Mouse (Mus musculus) MEL (cell line): ENCODE results near the gene F10. TPM values are rescaled to one million over a fixed set of nuclear protein-coding genes. Genes with fewer than 3 reads are reported as not detected.

ENCODE experiments used
- DNase-seq: peaks from one replicate; pipeline ENCODE4 v3.0.0; 2011; ENCODE audit warnings: low read depth, low spot score
- H3K27ac ChIP-seq: 2 replicates; pipeline ENCODE4 v1.5.1; 2012; ENCODE audit warnings: low read depth, mild to moderate bottlenecking, control low read depth, low read length, moderate library complexity; ENCODE audit not compliant: control insufficient read depth
- H3K27me3 ChIP-seq, 2 experiments: fragments of 150-350 bp in 1 of 2; sonication (generic) in 1 of 2; 2 replicates each; pipeline ENCODE4 v1.6.1; 2012; ENCODE audit warnings: low read length in 2 of 2, mild to moderate bottlenecking in 2 of 2, improper control_type of control experiment in 1 of 2, moderate library complexity in 1 of 2; ENCODE audit not compliant: insufficient read depth in 2 of 2, control insufficient read depth in 1 of 2
- H3K36me3 ChIP-seq, 2 experiments: 2 replicates each; pipeline ENCODE4 v1.6.1; 2012 to 2014; ENCODE audit warnings: low read length in 2 of 2, improper control_type of control experiment in 1 of 2, inconsistent platforms in 1 of 2, mild to moderate bottlenecking in 1 of 2; ENCODE audit not compliant: insufficient read depth in 2 of 2, control insufficient read depth in 1 of 2
- H3K4me1 ChIP-seq, 2 experiments: fragments of 150-350 bp in 1 of 2; sonication (generic) in 1 of 2; 2 replicates each; pipeline ENCODE4 v1.6.1; 2012; ENCODE audit warnings: low read length in 2 of 2, improper control_type of control experiment in 1 of 2, mild to moderate bottlenecking in 1 of 2; ENCODE audit not compliant: insufficient read depth in 2 of 2, control insufficient read depth in 1 of 2
- H3K4me3 ChIP-seq, 2 experiments: fragments of 150-350 bp in 1 of 2; sonication (generic) in 1 of 2; 2 replicates each; pipeline ENCODE4 v1.5.1; 2012; ENCODE audit warnings: low read depth in 2 of 2, low read length in 2 of 2, mild to moderate bottlenecking in 2 of 2, moderate library complexity in 2 of 2, control low read depth in 1 of 2, improper control_type of control experiment in 1 of 2; ENCODE audit not compliant: control insufficient read depth in 1 of 2, insufficient read depth in 1 of 2
- H3K79me2 ChIP-seq: 2 replicates; pipeline ENCODE4 v1.6.1; 2012; ENCODE audit warnings: mild to moderate bottlenecking, low read length, moderate library complexity; ENCODE audit not compliant: control insufficient read depth, poor library complexity, insufficient read depth
- H3K9ac ChIP-seq: 2 replicates; pipeline ENCODE4 v1.6.1; 2012; ENCODE audit warnings: low read depth, mild to moderate bottlenecking, control low read depth, low read length, moderate library complexity; ENCODE audit not compliant: control insufficient read depth, poor library complexity, severe bottlenecking
- H3K9me3 ChIP-seq: fragments of 150-350 bp; sonication (generic); replicated peaks from 2 replicates; pipeline ENCODE4 v1.6.1; 2012; ENCODE audit warnings: mild to moderate bottlenecking, low read length, improper control_type of control experiment, moderate library complexity; ENCODE audit not compliant: insufficient read depth
- BHLHE40 ChIP-seq: IDR thresholded peaks from 2 replicates; pipeline ENCODE4 v1.6.1; 2012; ENCODE audit warnings: low read depth, mild to moderate bottlenecking, inconsistent platforms, low read length, improper control_type of control experiment, borderline replicate concordance
- CHD1 ChIP-seq: IDR thresholded peaks from 2 replicates; pipeline ENCODE4 v1.6.1; 2012; ENCODE audit warnings: low read depth, mild to moderate bottlenecking, inconsistent platforms, low read length, improper control_type of control experiment
- E2F4 ChIP-seq: IDR thresholded peaks from 2 replicates; pipeline ENCODE4 v1.6.1; 2011; ENCODE audit warnings: low read depth, low read length, improper control_type of control experiment, borderline replicate concordance
- GATA1 ChIP-seq: IDR thresholded peaks from 2 replicates; pipeline ENCODE4 v1.6.1; 2011; ENCODE audit warnings: low read depth, low read length, improper control_type of control experiment
- JUND ChIP-seq: IDR thresholded peaks from 2 replicates; pipeline ENCODE4 v1.6.1; 2011; ENCODE audit warnings: low read depth, mild to moderate bottlenecking, improper control_type of control experiment, low read length
- MAFK ChIP-seq: IDR thresholded peaks from 2 replicates; pipeline ENCODE4 v1.6.1; 2011; ENCODE audit warnings: low read depth, mild to moderate bottlenecking, low read length, improper control_type of control experiment, borderline replicate concordance
- MEF2A ChIP-seq: IDR thresholded peaks from 2 replicates; pipeline ENCODE4 v1.6.1; 2014; ENCODE audit warnings: low read depth, mild to moderate bottlenecking, inconsistent platforms, low read length, improper control_type of control experiment; ENCODE audit not compliant: poor library complexity, insufficient replicate concordance, severe bottlenecking; ENCODE audit errors: extremely low read depth
- MXI1 ChIP-seq: IDR thresholded peaks from 2 replicates; pipeline ENCODE4 v1.6.1; 2011; ENCODE audit warnings: mild to moderate bottlenecking, low read depth, low read length, improper control_type of control experiment
- MYC ChIP-seq: IDR thresholded peaks from 2 replicates; pipeline ENCODE4 v1.6.1; 2011; ENCODE audit warnings: low read depth, mild to moderate bottlenecking, low read length, improper control_type of control experiment, moderate library complexity
- NELFE ChIP-seq: IDR thresholded peaks from 2 replicates; pipeline ENCODE4 v1.6.1; 2011; ENCODE audit warnings: low read depth, low read length, improper control_type of control experiment
- RAD21 ChIP-seq: IDR thresholded peaks from 2 replicates; pipeline ENCODE4 v1.6.1; 2011; ENCODE audit warnings: mild to moderate bottlenecking, low read depth, low read length, improper control_type of control experiment
- RCOR1 ChIP-seq: IDR thresholded peaks from 2 replicates; pipeline ENCODE4 v1.6.1; 2012; ENCODE audit warnings: low read depth, mild to moderate bottlenecking, inconsistent platforms, low read length, improper control_type of control experiment
- SMC3 ChIP-seq: IDR thresholded peaks from 2 replicates; pipeline ENCODE4 v1.6.1; 2011; ENCODE audit warnings: low read depth, low read length, improper control_type of control experiment
- TAL1 ChIP-seq: IDR thresholded peaks from 2 replicates; pipeline ENCODE4 v1.6.1; 2012; ENCODE audit warnings: mild to moderate bottlenecking, inconsistent platforms, low read length, moderate library complexity, mixed read lengths
- UBTF ChIP-seq: IDR thresholded peaks from 2 replicates; pipeline ENCODE4 v1.6.1; 2012; ENCODE audit warnings: low read depth, mild to moderate bottlenecking, inconsistent platforms, low read length, improper control_type of control experiment, moderate library complexity, borderline replicate concordance; ENCODE audit not compliant: insufficient read depth
- USF1 ChIP-seq: IDR thresholded peaks from 2 replicates; pipeline ENCODE4 v1.6.1; 2014; ENCODE audit warnings: low read depth, mild to moderate bottlenecking, inconsistent platforms, low read length, improper control_type of control experiment, moderate library complexity
- ZNF384 ChIP-seq: IDR thresholded peaks from 2 replicates; pipeline ENCODE4 v1.6.1; 2012; ENCODE audit warnings: low read depth, mild to moderate bottlenecking, inconsistent platforms, low read length, improper control_type of control experiment
- polyA plus RNA-seq, 2 experiments: library from polyadenylated mRNA; stranded (reverse) in 1 of 2; unstranded in 1 of 2; fragments of >175 nt in 1 of 2; fragments of >200 nt in 1 of 2; gene quantifications; 2 replicates each; pipeline versions ENCODE4 v1.2.1 to v1.2.4; 2012; ENCODE audit warnings: low replicate concordance in 2 of 2, low read depth in 1 of 2; ENCODE audit not compliant: insufficient read length in 2 of 2, insufficient read depth in 1 of 2, missing spikeins in 1 of 2
- total RNA-seq: library from RNA; depleted of rRNA; stranded (reverse); fragments of 300-350 nt; gene quantifications from 2 replicates; pipeline ENCODE4 v1.2.3, GENCODE M21; 2012; rRNA removed

F10 gene
- total and polyA plus RNA-seq, 3 experiments: 0.03 to 0.04 TPM; not detected in 1

GRCm38 (mm10) chr8:13105087-13105881, 68.2 kb downstream of the F10 start, which contains the start of the genes Pcid2 and Cul4a (continued):
- TF ChIP-seq BHLHE40 (0 out of 2 replicates have a peak, but pooled peaks have one; percentile 4), UBTF (peak; percentile 27; the same call in 1 of the 2 replicates), SMC3 (peak; percentile 43), NELFE (peak; percentile 93)

GRCm38 (mm10) chr8:13105908-13106551, 68.9 kb downstream of the F10 start:
- Histone ChIP-seq H3K27me3 (no peaks in the 10 kb centered on the region), H3K4me3 (peak overlapping the region; percentile 91 to 94), H3K9ac (peak overlapping the region; percentile 94), H3K79me2 (peaks cover 74% of the 10 kb centered on the region), H3K4me1 (peaks cover 18 to 34% of the 10 kb centered on the region in 2 experiments), H3K36me3 (peaks cover 3 to 32% of the 10 kb centered on the region in 2 experiments; a peak in 3 of 4 replicates), H3K27ac (peak overlapping the region; percentile 62), H3K9me3 (no peaks in the 10 kb centered on the region)
- TF ChIP-seq USF1 (no peak), ZNF384 (no peak), CHD1 (no peak), TAL1 (no peak), RAD21 (no peak), MYC (no peak), GATA1 (no peak), RCOR1 (0 out of 2 replicates have a peak, but pooled peaks have one; percentile 0), JUND (no peak), MXI1 (peak; percentile 17; the same call in 1 of the 2 replicates), UBTF (0 out of 2 replicates have a peak, but pooled peaks have one; percentile 51), MAFK (no peak), E2F4 (no peak), MEF2A (no peak)
- DNase-seq: peak; percentile 67

Other genes with a start within 250 kb of the F10 start
- 1.2 and 1.8 TPM in 2 replicates for gene Mcf2l, start 163.5 kb upstream of the F10 start, total RNA-seq
- gene Mcf2l, start 163.5 kb upstream of the F10 start, polyA plus RNA-seq: 1 to 10 TPM in 1 of 2 experiments, not detected in 1; 3.6 TPM
- gene F7, start 11.3 kb upstream of the F10 start, total RNA-seq: not detected in 2 replicates
- gene F7, start 11.3 kb upstream of the F10 start, polyA plus RNA-seq: not detected
- 0.10 and 0.12 TPM in 2 replicates for gene Proz, start 23.6 kb downstream of the F10 start, total RNA-seq
- under 1 TPM in 1 of 2 experiments, not detected in 1; 0.54 TPM for gene Proz, start 23.6 kb downstream of the F10 start, polyA plus RNA-seq
- 45.1 and 50.1 TPM in 2 replicates for gene Pcid2, start 68.2 kb downstream of the F10 start, total RNA-seq
- 10 to 100 TPM; 68.1 to 90.6 TPM for gene Pcid2, start 68.2 kb downstream of the F10 start, polyA plus RNA-seq
- 62.3 and 81.4 TPM in 2 replicates for gene Cul4a, start 68.3 kb downstream of the F10 start, total RNA-seq
- gene Cul4a, start 68.3 kb downstream of the F10 start, polyA plus RNA-seq: 100 to 1,000 TPM in 1 of 2 experiments, 10 to 100 TPM in 1; 56.2 to 131 TPM
- 191 and 205 TPM in 2 replicates for gene Lamp1, start 121.9 kb downstream of the F10 start, total RNA-seq
- 100 to 1,000 TPM; 109 to 233 TPM for gene Lamp1, start 121.9 kb downstream of the F10 start, polyA plus RNA-seq
- gene Grtp1, start 163.3 kb downstream of the F10 start, total RNA-seq: 8.2 and 11.9 TPM in 2 replicates
- 10 to 100 TPM in 1 of 2 experiments, not detected in 1; 15.1 TPM for gene Grtp1, start 163.3 kb downstream of the F10 start, polyA plus RNA-seq
- not detected in 2 replicates for gene Adprhl1, start 216.9 kb downstream of the F10 start, total RNA-seq
- gene Adprhl1, start 216.9 kb downstream of the F10 start, polyA plus RNA-seq: not detected